19 mouse cellular contexts compared by ENCODE assay signal in genomic region chr10:92103887-92104286, GRCm38 (mm10).
DNase-seq lines count a peak whose midpoint lies in the region; ATAC-seq and TF ChIP-seq lines count a peak whose summit lies in the region.
"Had no signal": no experiment of that assay in that cellular context is flagged by ENCODE, and none has a peak within 500 bp of the region (broad histone marks: within the 10 kb centered on the region; RNA-seq: fewer than 3 reads in every experiment).

No protein-coding gene starts in this region.

- no peak overlapping the region for H3K4me2 ChIP-seq in forebrain, embryonic 11.5 days (ENCODE audit: low read depth, low read length, severe bottlenecking)
- H3K4me2 ChIP-seq in hindbrain, embryonic 11.5 days (replicated peaks; ENCODE audit: low read depth, low read length): no peak overlapping the region
- H3K4me2 ChIP-seq in hindbrain, postnatal 0 days (ENCODE audit: low read depth, low read length): no peak overlapping the region
- no peak overlapping the region for H3K4me2 ChIP-seq in midbrain, embryonic 11.5 days
- H3K4me2 ChIP-seq in midbrain, postnatal 0 days (ENCODE audit: low read depth, low read length, poor library complexity, severe bottlenecking): peak overlapping the region; percentile 9; the same call in 1 of the 2 replicates
- no peak overlapping the region for H3K4me2 ChIP-seq in intestine, embryonic 16.5 days (ENCODE audit: low read depth, low read length)
- H3K4me2 ChIP-seq: kidney, embryonic 15.5 days; liver, embryonic 13.5 days had no signal

- no peak overlapping the region for H3K4me3 ChIP-seq in forebrain, embryonic 10.5 days
- H3K4me3 ChIP-seq in forebrain, embryonic 11.5 days (ENCODE audit: low read depth, low read length): no peak overlapping the region
- H3K4me3 ChIP-seq in hindbrain, embryonic 11.5 days (ENCODE audit: low read depth, low read length): no peak overlapping the region
- H3K4me3 ChIP-seq in hindbrain, postnatal 0 days (ENCODE audit: low read length): no peak overlapping the region
- H3K4me3 ChIP-seq in midbrain, embryonic 11.5 days (ENCODE audit: low read depth, low read length): no peak overlapping the region
- no peak overlapping the region for H3K4me3 ChIP-seq in midbrain, postnatal 0 days (ENCODE audit: low read depth, low read length)
- H3K4me3 ChIP-seq in intestine, embryonic 16.5 days (ENCODE audit: low read length): no peak overlapping the region
- H3K4me3 ChIP-seq: embryonic facial prominence, embryonic 10.5 days; kidney, embryonic 15.5 days; liver, embryonic 13.5 days had no signal

- peaks cover 41% of the 10 kb centered on the region for H3K4me1 ChIP-seq in forebrain, embryonic 10.5 days
- H3K4me1 ChIP-seq in forebrain, embryonic 11.5 days (replicated peaks; ENCODE audit: control insufficient read depth, insufficient read depth, low read length): peaks cover 4% of the 10 kb centered on the region; the same call in 1 of the 2 replicates
- no peaks in the 10 kb centered on the region for H3K4me1 ChIP-seq in hindbrain, embryonic 11.5 days (replicated peaks; ENCODE audit: control insufficient read depth, insufficient read depth, low read length)
- H3K4me1 ChIP-seq in hindbrain, postnatal 0 days (ENCODE audit: insufficient read depth, low read length): no peaks in the 10 kb centered on the region
- peaks cover 9% of the 10 kb centered on the region for H3K4me1 ChIP-seq in midbrain, embryonic 11.5 days (ENCODE audit: control insufficient read depth, insufficient read depth, low read length)
- no peaks in the 10 kb centered on the region for H3K4me1 ChIP-seq in midbrain, postnatal 0 days (ENCODE audit: insufficient read depth, low read length)
- no peaks in the 10 kb centered on the region for H3K4me1 ChIP-seq in intestine, embryonic 16.5 days (ENCODE audit: control insufficient read depth, insufficient read depth, low read length)
- H3K4me1 ChIP-seq: embryonic facial prominence, embryonic 10.5 days; kidney, embryonic 15.5 days; liver, embryonic 13.5 days had no signal

- H3K9ac ChIP-seq in forebrain, embryonic 11.5 days (ENCODE audit: low read length): no peak overlapping the region
- H3K9ac ChIP-seq in hindbrain, embryonic 11.5 days (ENCODE audit: low read depth, low read length): no peak overlapping the region
- H3K9ac ChIP-seq in hindbrain, postnatal 0 days (replicated peaks; ENCODE audit: low read length): no peak overlapping the region
- no peak overlapping the region for H3K9ac ChIP-seq in midbrain, embryonic 11.5 days (ENCODE audit: low read length)
- 0 out of 2 replicates have a peak overlapping the region, but pooled peaks have one; percentile 13 for H3K9ac ChIP-seq in midbrain, postnatal 0 days (replicated peaks; ENCODE audit: low read length, poor library complexity, severe bottlenecking)
- H3K9ac ChIP-seq in intestine, embryonic 16.5 days (ENCODE audit: low read depth, low read length): no peak overlapping the region
- H3K9ac ChIP-seq: kidney, embryonic 15.5 days; liver, embryonic 13.5 days had no signal

- peaks cover 45% of the 10 kb centered on the region for H3K36me3 ChIP-seq in forebrain, embryonic 10.5 days (replicated peaks)
- H3K36me3 ChIP-seq in forebrain, embryonic 11.5 days (ENCODE audit: control insufficient read depth, insufficient read depth, low read length): no peaks in the 10 kb centered on the region
- no peaks in the 10 kb centered on the region for H3K36me3 ChIP-seq in hindbrain, embryonic 11.5 days (ENCODE audit: control insufficient read depth, insufficient read depth, low read length)
- H3K36me3 ChIP-seq in hindbrain, postnatal 0 days (ENCODE audit: insufficient read depth, low read length): no peaks in the 10 kb centered on the region
- H3K36me3 ChIP-seq in midbrain, embryonic 11.5 days (ENCODE audit: control insufficient read depth, insufficient read depth, low read length): no peaks in the 10 kb centered on the region
- H3K36me3 ChIP-seq in midbrain, postnatal 0 days (ENCODE audit: insufficient read depth, low read length): 0 out of 2 replicates have a peak, but pooled peaks cover 5% of the 10 kb centered on the region
- no peaks in the 10 kb centered on the region for H3K36me3 ChIP-seq in intestine, embryonic 16.5 days (ENCODE audit: control insufficient read depth, insufficient read depth, low read length)
- H3K36me3 ChIP-seq: embryonic facial prominence, embryonic 10.5 days; kidney, embryonic 15.5 days; liver, embryonic 13.5 days had no signal

- no peaks in the 10 kb centered on the region for H3K9me3 ChIP-seq in forebrain, embryonic 10.5 days
- no peaks in the 10 kb centered on the region for H3K9me3 ChIP-seq in forebrain, embryonic 11.5 days (ENCODE audit: control insufficient read depth, low read length)
- no peaks in the 10 kb centered on the region for H3K9me3 ChIP-seq in hindbrain, embryonic 11.5 days (ENCODE audit: control insufficient read depth, low read length)
- no peaks in the 10 kb centered on the region for H3K9me3 ChIP-seq in hindbrain, postnatal 0 days (ENCODE audit: low read length)
- H3K9me3 ChIP-seq in midbrain, embryonic 11.5 days (ENCODE audit: control insufficient read depth, low read length): no peaks in the 10 kb centered on the region
- H3K9me3 ChIP-seq in midbrain, postnatal 0 days (ENCODE audit: low read length): no peaks in the 10 kb centered on the region
- H3K9me3 ChIP-seq in intestine, embryonic 16.5 days (ENCODE audit: control insufficient read depth, low read length): no peaks in the 10 kb centered on the region
- H3K9me3 ChIP-seq: embryonic facial prominence, embryonic 10.5 days; kidney, embryonic 15.5 days; liver, embryonic 13.5 days had no signal

- no peak for TF ChIP-seq CTCF in hindbrain, postnatal 0 days (IDR thresholded peaks at IDR 0.05; ENCODE audit: low read depth)
- no peak for TF ChIP-seq CTCF in midbrain, postnatal 0 days (IDR thresholded peaks at IDR 0.05)

- no peaks in the 10 kb centered on the region for H3K27me3 ChIP-seq in forebrain, embryonic 10.5 days (ENCODE audit: poor library complexity, severe bottlenecking)
- H3K27me3 ChIP-seq in forebrain, embryonic 11.5 days (ENCODE audit: control insufficient read depth, insufficient read depth, low read length): no peaks in the 10 kb centered on the region
- H3K27me3 ChIP-seq in hindbrain, embryonic 11.5 days (ENCODE audit: control insufficient read depth, insufficient read depth, low read length): no peaks in the 10 kb centered on the region
- no peaks in the 10 kb centered on the region for H3K27me3 ChIP-seq in hindbrain, postnatal 0 days (ENCODE audit: insufficient read depth, low read length)
- H3K27me3 ChIP-seq in midbrain, embryonic 11.5 days (ENCODE audit: control insufficient read depth, insufficient read depth, low read length): no peaks in the 10 kb centered on the region
- H3K27me3 ChIP-seq in midbrain, postnatal 0 days (ENCODE audit: insufficient read depth, low read length): no peaks in the 10 kb centered on the region
- no peaks in the 10 kb centered on the region for H3K27me3 ChIP-seq in intestine, embryonic 16.5 days (replicated peaks; ENCODE audit: control insufficient read depth, insufficient read depth, low read length)
- H3K27me3 ChIP-seq: kidney, embryonic 15.5 days; liver, embryonic 13.5 days had no signal

- 79% methylated on average over 9 of the region's 9 CpGs for WGBS in forebrain, embryonic 10.5 days
- WGBS in forebrain, embryonic 11.5 days: 74% methylated on average over 9 of the region's 9 CpGs
- WGBS in hindbrain, embryonic 11.5 days: 69% methylated on average over 9 of the region's 9 CpGs
- WGBS in hindbrain, postnatal 0 days: 53% methylated on average over 9 of the region's 9 CpGs
- WGBS in midbrain, embryonic 11.5 days: 65% methylated on average over 9 of the region's 9 CpGs
- WGBS in midbrain, postnatal 0 days: 39% methylated on average over 9 of the region's 9 CpGs
- WGBS in intestine, embryonic 16.5 days: 50% methylated on average over 9 of the region's 9 CpGs

- DNase-seq in forebrain, embryonic 10.5 days (ENCODE audit: extremely low spot score, low spot score): no peak
- DNase-seq in forebrain, embryonic 11.5 days (ENCODE audit: low spot score): no peak
- DNase-seq in hindbrain, embryonic 11.5 days (ENCODE audit: low spot score): no peak
- no peak for DNase-seq in hindbrain, postnatal 0 days (ENCODE audit: low spot score)
- no peak for DNase-seq in midbrain, embryonic 11.5 days (ENCODE audit: low spot score, missing footprints)
- no peak for DNase-seq in midbrain, postnatal 0 days (ENCODE audit: low spot score)
- DNase-seq in spleen, postnatal 4 days (ENCODE audit: low spot score in 2 of 2): no peak
- DNase-seq: adrenal gland, postnatal 36 days; cerebellum, adult 11-12 months; cerebellum, postnatal 10 days; heart, postnatal 36 days; kidney, postnatal 36 days; liver, embryonic 13.5 days; lung, adult 2 months; thymus, adult 18-20 months; thymus, postnatal 36 days had no signal

- H3K27ac ChIP-seq in forebrain, embryonic 10.5 days: peak overlapping the region; percentile 31; the same call in 1 of the 2 replicates
- no peak overlapping the region; the same call in 1 of the 2 replicates for H3K27ac ChIP-seq in forebrain, embryonic 11.5 days (ENCODE audit: low read depth, low read length)
- peak overlapping the region; percentile 12 for H3K27ac ChIP-seq in hindbrain, embryonic 11.5 days (ENCODE audit: low read depth, low read length)
- no peak overlapping the region for H3K27ac ChIP-seq in hindbrain, postnatal 0 days
- peak overlapping the region; percentile 47 for H3K27ac ChIP-seq in midbrain, embryonic 11.5 days (ENCODE audit: low read depth, low read length)
- H3K27ac ChIP-seq in midbrain, postnatal 0 days (ENCODE audit: low read depth, low read length): peak overlapping the region; percentile 69
- no peak overlapping the region for H3K27ac ChIP-seq in intestine, embryonic 16.5 days (ENCODE audit: low read length)
- H3K27ac ChIP-seq: embryonic facial prominence, embryonic 10.5 days; kidney, embryonic 15.5 days; liver, embryonic 13.5 days had no signal

- no peak for ATAC-seq in forebrain, embryonic 11.5 days (replicated peaks; ENCODE audit: low FRiP score)
- ATAC-seq in hindbrain, embryonic 11.5 days (ENCODE audit: low FRiP score): no peak
- ATAC-seq in hindbrain, postnatal 0 days: no peak
- no peak for ATAC-seq in midbrain, embryonic 11.5 days (ENCODE audit: low FRiP score)
- no peak for ATAC-seq in midbrain, postnatal 0 days (ENCODE audit: low FRiP score)
- no peak for ATAC-seq in intestine, embryonic 16.5 days

Comparison
In these comparisons a context has a peak if more than half of its experiments do, and no peak if none do; other contexts are left out.
1. H3K27ac ChIP-seq: peak in forebrain, embryonic 10.5 days (single experiment), hindbrain, embryonic 11.5 days (single experiment), midbrain, embryonic 11.5 days (single experiment) and midbrain, postnatal 0 days (single experiment); none in forebrain, embryonic 11.5 days (single experiment), hindbrain, postnatal 0 days (single experiment) and intestine, embryonic 16.5 days (single experiment).